Mouse (Mus musculus) mesoderm, embryonic 11.5 days (tissue): Measurements from ENCODE around the gene Myadm.
"Not testable (repeated sequence)": the region's sequence is repeated elsewhere in the genome, so short reads cannot be mapped to it uniquely, and the experiment has no call there.

ENCODE experiments used
- DNase-seq: peaks from one replicate; pipeline ENCODE4 v3.0.0-alpha.2; 2012; ENCODE audit warnings: low read depth, low spot score

The Myadm gene

DNA sequence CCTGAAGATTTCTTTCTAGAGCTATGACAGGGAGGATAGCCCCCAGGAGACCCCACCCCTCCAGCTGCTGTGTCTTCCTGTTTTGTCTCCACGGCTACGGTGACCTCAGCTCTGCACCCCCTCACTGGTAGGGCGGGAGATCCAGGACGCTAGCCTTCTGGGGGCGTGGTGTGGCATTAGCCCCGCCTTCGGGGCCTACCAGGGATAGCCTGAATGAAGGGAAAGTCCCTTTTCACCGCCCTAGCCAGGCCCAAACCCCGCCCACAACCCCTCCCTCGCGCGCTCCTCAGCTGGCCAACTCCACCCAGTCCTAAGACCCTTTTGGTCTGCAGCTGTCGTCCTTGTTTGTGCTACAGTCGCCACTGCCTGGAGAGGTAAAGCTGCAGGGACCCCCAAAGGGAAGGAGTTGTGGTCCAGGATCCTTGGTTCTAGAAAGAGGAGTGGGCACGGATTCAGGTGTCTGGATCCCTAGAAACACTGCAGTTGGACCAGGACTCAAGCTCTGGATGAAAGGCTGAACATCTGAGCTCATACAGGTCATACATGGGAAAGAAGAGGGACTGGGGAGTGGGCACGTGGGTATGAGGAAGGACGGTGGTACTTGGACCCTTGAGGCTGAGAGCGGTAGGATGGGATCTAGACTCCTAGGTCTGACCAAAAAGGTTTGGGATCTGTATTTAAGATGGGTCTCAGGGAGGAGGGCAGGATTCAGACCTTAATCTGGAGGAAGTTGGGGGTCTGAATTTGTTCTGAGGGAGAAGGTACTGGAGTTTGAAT, 1.6 kb downstream of the Myadm start:
- peak; percentile 98 for DNase-seq

DNA sequence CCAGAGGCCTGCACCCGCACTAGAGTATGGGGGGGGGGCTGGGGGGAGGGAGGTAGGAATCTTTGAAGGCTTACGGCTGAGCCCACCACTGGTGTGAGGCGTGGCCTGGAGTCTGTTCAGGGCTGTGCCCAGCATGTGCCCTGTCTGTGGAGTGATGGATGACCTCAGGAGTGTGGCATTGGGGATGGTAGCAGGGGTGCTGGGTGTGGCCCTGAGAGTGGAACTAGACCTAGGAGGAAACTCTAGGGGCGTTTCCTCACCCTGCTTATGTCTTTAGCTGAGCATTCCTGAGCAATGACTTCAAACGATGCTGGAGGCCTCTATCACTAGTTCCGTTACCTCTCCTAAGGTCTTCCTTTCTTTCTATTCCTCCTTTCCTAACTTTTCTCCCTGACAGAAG, 2.3 kb downstream of the Myadm start:
- no peak for DNase-seq

DNA sequence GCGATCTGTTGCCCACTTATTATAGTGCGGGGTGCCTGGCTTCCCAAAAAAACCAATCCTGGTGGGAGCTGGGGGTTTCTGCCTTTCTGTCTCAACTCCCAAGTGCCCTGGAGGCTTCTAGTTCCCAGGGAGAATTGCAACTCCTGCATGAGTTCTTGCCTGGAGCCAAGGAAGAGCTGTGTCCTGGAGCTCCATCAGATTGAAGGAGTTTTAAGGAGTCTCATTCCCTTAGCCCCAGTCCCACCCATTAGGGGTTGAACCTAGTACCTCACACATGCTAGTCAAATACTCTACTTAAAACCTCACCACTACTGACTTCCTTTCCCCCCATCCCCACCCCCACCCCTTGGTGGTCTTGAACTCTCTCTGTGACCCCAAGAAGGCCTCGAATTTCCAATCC, 2.9 kb downstream of the Myadm start:
- DNase-seq = no peak

DNA sequence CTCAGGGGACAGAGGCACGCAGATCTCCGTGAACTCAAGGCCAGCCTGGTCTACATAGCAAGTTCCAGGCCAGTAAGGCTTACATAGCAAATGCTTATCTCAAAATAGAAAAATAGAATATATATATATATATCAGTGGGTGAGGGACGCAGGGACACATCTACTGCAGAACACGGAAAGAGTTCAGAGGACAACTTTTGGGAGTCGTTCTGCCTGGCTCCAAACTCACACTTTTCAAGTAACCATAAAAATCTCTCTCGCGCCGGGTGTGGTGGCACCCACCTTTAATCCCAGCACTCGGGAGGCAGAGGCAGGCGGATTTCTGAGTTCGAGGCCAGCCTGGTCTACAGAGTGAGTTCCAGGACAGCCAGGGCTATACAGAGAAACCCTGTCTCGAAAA, 3.4 kb downstream of the Myadm start:
- not testable (repeated sequence) for DNase-seq

DNA sequence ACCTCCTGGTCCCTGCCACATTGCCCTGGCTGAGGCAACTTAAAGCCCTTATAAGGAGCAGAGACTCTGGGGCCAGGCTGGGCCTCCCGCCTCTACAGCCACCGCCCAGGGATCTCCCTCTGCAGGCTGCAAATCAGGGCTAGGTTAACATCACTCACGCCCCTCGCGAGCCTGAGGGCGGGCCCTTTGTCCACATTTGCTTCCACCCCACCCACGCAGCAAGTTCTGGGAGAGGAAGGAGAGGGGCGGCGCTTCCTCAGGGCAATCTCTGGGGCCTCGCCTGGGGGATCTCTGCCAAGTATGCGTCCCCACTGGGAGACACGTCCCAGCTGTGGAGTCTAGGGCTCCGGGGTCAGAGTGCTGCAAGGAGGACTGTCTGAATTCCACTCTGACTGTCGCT, 3.9 kb downstream of the Myadm start:
- peak; percentile 78 for DNase-seq

DNA sequence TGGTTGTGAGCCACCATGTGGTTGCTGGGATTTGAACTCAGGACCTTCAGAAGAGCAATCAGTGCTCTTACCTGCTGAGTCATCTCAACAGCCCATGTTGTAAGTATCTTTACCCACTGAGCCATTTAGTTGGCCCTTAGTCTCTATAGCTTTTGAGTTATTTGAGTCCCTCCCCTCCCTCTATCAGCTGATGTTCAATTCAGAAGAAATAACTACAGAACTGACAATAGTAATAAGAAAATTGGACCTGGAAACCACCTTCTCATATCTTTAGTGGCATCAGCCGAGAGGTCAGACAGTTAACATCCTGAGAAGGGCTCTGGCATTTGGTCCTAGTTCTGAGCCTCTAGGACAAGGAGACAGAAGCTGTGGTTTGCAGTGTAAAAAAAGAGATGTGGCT, 5.9 kb downstream of the Myadm start:
- no peak for DNase-seq

DNA sequence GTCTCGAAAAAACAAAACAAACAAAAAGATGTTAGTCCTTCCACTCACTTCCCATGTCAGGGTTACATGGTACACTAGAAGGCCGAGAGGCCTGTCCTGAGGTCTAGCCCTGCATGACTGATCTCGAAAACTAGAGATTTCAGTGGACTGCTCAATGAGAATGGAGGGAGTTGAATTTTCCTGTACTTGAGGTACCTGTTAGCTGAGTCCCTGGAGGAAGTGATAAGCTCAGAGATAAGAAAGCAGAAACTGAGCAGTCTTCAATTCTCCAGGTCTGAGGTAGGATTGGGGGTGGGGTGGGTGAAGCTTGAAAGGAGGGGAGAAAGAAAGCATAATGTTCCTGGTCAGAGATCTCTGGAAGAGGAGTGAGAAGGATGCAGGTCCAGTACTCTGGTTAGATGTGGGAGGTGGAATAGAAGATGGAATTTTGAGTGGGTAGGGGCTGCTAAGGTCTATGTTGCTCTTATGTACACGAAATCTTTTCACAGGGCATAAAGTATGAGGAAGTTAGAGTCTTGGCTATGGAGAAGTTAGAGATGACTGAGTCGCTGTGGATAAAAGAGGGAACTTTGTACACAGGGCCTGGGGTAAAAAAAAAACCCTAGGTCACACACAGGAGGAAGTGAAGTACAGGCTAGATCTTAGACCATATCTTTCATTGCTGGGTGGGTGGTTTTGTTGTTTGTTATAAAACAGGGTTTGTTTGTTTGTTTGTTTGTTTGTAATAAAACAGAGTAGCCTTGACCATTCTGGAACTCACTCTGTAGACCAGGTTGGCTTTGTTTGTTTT, 6.6 kb downstream of the Myadm start:
- DNase-seq = no peak

DNA sequence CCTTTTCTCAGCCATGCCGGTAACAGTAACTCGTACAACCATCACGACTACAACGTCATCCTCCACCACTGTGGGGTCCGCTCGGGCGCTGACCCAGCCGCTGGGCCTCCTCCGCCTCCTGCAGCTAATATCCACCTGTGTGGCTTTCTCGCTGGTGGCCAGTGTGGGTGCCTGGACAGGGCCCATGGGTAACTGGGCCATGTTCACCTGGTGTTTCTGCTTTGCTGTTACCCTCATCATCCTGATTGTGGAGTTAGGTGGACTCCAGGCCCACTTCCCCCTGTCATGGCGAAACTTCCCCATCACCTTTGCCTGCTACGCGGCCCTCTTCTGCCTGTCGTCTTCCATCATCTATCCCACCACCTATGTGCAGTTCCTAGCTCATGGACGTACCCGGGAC, 7.8 kb downstream of the Myadm start:
- DNase-seq = no peak

DNA sequence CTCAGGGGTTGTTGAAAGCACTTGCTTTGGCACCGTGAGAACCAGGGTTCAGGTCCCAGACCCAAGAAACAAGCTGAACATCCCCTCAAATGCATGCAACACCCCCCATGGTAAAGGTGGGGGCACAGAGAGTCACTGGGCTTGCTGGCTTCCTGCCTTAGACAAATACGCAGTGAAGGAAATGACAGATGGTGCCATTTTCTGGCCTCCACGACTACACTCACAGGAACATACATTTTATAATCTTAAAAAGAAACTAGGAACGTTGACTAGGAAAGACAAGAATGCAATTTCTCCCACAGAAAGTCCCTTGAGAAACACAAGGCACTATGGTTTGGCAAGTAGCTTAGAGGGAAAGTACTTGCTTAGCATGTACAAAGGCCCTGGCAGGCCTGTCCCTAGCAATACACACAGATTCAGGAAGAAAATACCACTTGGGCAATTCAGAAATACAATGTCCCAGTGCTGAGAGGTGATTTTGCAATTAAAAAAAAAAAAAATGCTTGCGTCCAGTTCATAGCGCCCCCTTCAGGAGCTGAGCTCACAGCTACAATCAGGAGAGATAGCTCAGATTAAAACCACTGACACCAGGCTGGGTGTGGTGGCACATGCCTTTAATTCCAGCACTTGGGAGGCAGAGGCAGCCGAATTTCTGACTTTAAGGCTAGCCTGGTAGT, 11.2 kb downstream of the Myadm start:
- no peak for DNase-seq

DNA sequence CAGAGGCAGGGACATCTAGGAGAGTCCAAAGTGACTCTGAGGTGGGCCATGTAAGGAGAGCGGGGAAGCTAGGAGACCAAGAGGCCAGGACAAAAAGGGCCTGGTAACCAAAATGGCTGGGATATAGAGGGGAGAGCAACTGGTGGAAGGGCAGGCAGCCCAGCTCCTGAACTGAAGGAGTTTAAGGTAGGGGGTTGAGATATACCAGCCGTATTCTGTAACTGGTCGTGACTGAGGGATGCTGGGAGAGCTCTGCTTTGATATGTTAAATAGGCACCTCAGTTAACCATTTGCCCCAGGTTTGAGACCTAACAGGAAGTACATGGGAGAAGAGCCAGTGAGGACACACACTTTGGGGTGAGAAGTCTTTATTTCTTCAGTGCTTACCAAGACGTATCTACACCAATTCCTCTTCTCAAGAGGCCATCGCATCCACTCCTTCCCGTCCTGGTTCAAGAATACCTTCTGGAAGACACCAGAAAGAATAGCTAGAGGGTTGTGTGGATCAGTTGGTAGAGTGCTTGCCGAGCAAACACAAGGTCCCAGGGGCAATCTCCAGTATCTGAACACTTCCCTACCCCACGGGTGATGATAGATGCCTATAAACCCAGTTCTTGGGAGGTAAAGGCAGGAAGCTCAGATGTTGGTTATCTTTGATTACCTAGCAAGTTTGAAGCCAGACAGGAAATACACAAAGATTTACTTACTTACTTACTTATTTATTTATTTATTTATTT, 12.2 kb downstream of the Myadm start:
- no peak for DNase-seq

DNA sequence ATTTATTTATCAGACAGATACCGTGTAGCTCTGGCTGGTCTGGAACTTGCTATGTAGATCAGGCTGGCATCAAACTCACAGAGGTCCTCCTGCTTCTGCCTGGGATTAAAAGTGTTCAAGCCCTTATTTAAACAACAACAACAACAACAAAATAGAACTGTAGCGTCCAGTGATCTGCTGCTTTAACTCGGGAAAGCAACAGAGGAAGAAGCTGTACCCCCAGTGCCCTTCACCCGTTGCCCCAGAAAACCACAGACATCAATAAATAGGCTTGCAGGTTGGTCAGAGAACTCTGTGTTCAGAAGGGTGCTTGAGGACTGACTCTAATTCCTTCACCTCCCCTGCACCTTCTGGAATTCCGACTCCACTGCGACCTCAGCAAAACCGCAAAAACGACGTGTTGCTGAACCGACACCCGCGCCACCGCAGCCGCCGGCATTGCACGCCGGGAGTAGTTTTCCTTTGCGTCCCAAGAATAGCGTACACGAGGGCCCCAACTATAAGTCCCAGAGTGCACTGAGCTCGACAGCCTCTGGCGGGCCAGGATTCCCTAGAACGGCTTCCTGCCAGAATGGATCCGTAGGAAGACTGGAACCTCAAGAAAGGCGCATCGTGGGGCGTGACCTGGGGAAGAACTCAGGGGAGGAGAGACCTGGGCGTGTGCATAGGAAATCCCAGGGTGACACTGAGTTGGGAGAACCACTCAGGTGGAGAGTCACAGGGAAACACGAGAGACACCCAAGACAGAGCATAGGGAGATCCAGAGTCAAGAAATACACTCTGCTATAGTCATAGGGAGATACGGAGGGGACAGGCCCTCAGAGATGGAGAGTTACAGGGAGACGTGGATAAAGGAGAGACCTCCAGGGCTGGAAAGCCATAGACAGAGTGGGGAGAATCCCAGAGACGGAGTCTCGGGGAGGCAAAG, 13.0 kb downstream of the Myadm start:
- DNase-seq = no peak

DNA sequence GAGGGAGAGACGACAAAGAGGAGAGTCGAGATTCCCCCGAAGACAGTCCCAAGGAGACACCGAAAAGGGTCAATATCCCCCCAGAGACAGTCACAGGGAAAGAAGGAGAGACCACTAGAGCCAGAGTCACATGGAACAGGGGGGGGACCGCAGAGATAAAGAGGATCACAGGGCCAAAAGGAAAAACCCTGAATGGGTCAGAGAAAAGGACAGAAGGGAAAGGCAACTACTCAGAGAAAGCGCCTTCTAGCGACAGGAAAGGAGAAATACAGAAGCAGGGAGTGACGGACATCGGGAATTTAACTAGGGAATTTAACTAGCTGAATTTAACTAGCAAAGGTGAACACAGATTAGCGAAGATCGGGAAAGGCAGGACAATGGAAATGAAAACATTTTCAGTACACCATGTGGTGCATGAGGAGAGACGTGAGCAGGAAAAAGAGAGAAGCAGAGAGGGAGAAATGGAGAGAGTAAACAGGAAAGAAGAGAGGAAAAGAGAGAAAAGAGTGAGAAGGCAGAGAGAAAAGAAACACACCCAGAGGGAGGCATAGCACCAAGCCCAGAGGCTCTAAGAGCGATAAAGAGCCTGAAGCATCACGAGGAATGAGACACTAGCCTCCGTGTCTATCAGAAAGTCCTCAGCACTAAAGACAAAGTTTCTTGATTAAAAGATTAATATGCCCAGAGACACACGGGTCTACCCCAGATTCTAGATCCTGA, 13.8 kb downstream of the Myadm start:
- DNase-seq = peak; percentile 53

DNA sequence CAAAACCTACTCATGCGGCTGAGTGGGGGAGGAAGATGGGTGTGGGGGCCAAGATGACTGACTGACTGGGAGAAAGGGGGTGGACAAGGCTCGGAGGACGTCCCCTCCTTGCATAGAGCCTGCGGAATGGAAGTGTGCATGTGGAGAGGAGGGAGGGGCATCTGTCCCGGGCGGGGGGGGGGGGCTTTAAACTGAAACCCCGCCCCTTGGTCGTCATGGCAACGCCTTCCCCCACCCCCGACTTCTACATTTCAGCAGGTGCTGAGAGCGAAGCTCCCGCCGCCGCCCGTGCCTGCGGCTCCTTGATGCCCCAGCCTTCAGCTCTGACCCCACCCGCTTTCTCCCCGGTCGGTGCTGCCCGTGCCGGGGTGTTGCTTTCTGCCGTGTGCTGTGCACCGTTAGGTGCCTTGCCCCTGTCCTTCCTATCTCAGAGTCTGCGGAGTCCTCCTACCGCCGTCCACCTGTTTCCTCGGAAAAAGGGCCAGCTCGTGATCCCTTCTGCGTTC, 14.4 kb downstream of the Myadm start:
- DNase-seq = peak; percentile 60

DNA sequence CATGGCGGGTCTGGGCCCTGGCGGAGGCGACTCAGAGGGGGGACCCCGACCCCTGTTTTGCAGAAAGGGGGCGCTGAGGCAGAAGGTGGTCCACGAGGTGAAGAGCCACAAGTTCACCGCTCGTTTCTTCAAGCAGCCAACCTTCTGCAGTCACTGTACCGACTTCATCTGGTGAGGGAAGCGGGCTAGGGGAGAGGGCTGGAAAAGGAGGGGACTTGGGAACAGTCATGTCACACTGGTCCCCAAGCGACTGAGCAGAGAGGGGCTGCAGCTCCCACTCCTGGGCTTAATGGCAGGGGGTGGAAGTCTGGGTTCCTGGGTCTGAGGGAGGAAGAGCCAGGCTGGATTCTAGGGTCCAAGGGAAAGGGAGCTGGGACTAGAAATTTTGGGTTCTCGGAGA, 14.9 kb downstream of the Myadm start:
- DNase-seq = no peak

DNA sequence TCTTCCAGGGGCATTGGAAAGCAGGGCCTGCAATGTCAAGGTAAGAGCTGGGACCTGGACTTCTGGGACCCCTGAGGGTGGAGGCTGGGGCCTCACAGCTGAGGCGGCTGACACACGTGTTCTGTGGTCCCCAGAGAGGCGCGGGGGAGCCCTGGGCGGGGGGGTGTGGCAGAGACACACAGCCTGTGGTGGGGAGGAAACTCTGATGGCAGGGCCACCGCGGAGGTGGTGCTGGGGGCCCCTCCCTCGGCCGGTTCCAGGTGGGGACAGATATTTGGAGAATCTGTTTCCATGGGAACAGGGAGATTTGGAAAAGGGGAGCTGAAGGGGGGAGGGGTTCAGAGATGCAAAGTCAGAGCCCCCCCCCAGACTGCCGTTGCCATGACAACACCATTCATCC, 15.4 kb downstream of the Myadm start:
- DNase-seq = no peak

DNA sequence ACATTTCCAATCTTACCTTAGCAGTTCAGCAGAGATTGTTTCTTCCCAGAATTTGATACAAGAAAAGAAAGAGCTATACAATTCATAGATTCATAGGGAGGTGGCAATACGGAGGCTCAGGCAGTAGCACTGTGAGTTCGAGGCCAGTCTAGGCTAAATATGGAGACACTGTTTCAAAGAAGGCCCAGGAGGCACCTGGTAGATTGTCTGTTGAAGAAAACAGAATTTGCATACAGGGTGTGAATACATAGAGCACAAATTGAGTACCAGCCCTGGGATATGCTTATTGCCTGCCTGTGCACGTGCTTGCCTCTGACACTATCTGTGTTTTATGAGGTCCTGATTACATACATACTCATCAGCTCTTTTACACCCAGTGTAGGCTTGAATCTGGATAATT, 17.5 kb downstream of the Myadm start:
- DNase-seq = no peak

DNA sequence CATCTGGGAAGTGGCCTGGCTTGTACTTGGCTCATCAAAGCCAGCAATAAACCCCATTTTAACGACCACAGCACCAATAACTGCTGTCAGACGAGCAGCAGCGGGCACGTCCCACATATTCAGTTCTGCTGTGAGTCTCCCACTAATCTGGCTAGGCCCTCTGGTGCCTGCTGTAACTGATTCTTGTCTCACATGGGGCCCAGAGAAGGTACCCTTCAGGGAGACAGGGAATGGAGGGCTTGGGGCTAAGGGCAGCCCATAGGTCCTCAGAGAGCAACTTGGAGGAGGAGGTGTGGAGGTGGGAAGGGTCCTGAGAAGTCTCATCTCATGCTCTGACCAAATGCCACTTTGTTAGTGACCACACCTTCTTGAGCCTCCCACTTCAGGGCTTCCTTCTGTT, 19.8 kb downstream of the Myadm start:
- DNase-seq = no peak

DNA sequence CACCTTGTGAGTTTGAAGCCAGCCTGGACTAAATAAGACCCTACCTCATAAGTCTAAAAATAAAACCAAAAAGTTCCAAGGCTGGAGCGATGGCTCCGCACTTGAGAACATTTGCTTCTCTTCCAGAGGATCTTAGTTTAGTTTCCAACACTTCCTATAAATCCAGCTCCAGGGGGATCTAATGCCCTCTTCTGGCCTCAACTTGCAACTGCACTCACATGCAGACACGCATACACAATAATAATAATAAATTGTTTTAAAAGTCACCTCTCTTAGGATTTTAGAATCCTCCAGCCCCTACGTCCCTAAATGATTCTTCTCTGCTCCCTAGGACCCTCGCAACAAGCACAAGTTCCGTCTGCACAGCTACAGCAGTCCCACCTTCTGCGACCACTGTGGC, 21.4 kb downstream of the Myadm start:
- DNase-seq = no peak

DNA sequence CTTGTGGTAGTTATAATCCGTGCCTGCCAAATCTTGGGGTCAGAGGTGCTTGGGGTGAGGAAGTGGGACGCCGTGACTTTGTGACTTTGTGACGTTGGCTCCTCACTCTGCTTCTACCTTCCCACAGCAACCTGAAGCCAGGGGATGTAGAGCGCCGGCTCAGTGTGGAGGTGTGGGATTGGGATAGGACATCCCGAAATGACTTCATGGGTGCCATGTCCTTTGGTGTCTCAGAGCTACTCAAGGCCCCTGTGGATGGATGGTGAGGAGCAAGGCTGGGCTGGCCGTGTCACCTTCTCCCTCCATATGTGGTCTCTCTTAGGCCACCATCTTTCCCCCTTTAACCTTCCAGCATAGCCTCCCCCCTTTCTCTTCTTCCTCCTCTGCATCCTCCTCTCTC, 24.7 kb downstream of the Myadm start:
- DNase-seq = no peak

DNA sequence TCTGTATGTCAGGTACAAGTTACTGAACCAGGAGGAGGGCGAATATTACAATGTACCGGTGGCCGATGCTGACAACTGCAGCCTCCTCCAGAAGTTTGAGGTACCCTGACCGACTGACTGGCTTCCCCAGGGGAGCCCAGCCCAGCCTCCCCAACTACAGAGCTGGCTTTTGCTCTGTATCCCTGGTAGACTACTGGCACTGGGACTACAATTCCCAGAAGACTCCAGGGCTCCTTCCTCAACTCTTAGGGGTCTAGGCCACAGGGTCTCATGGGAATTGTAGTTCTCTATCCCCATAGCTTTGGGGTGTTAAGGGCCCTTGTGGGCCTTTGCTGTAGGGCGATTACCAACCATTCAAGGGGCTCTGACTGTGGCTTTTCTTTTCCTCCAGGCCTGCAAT, 25.2 kb downstream of the Myadm start:
- DNase-seq = no peak
